Mouse (Mus musculus) ES-Bruce4 (cell line): ENCODE results near the gene Cobll1.

Experiments
- CTCF ChIP-seq: IDR thresholded peaks from one replicate; pipeline ENCODE4 v1.8.1; 2011; ENCODE audit warnings: low read depth, low read length
- EP300 ChIP-seq: IDR thresholded peaks from 2 replicates; pipeline ENCODE4 v1.6.1; 2011; ENCODE audit warnings: low read depth, low read length; ENCODE audit not compliant: insufficient read depth
- POLR2A ChIP-seq: IDR thresholded peaks from one replicate; pipeline ENCODE4 v1.8.1; 2011; ENCODE audit warnings: low read length; ENCODE audit not compliant: insufficient read depth

- TF ChIP-seq POLR2A (no peak), CTCF (no peak), EP300 (no peak)
These were observed 98.8 kb downstream of the Cobll1 start for GRCm38 (mm10) chr2:65140330-65140922.
